Mouse (Mus musculus) WW6 (cell line): ENCODE measurements around the gene Anapc5.

ENCODE experiments used
- DNase-seq: peaks from one replicate; pipeline ENCODE4 v3.0.0-alpha.2; 2013; ENCODE audit warnings: low read depth, low spot score

Gene Anapc5

DNA sequence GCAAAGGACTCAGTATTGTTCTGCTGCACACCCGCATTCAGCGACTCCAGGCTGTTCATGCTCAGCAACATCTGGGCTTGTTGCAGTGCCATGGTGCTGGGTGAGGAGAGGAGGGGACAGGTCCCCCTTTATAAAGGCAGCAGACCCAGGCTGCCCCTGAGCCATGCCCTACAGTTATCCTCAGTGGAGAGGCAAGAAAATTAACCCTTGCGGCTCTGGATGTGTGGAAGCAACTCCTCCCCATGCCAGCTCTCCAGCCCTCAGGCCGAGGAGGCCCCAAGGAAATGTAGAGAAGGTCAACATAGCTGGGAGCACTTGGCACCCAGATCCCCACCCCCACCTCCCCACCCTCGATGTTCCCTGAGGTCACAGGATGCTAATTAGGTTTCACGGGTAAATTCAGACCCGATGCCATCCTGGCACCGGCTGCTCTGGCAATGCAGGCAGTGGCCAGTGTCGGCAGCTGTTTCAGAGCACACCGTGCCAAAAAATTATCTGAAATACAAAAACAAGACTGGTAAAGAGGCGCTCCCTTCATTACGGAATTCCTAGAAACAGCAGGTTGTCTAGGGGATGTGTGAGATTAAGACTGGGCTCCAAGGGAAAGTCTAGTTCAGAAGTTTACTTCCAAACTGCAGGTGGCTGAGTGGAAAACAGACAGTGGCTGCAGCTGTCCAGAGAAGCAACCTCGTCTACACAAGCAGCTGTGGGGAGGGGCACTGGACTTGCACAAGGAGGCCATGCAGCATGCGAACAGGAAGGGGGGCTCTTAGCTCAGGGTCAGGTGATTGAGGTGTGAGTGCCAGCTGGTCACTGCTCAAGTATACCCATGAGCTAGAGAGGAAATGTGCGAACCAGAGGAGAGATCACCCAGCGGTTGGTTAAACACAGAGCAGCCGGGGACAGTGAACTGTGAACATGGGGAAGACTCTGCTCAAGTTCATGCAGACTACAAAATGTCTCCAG lies 21.5 kb downstream of the Anapc5 start:
- no peak for DNase-seq

- no peak for DNase-seq
Observed at GRCm38 (mm10) chr5:122798557-122799378, 22.4 kb downstream of the Anapc5 start.

GRCm38 (mm10) chr5:122797866-122798265 lies 23.3 kb downstream of the Anapc5 start:
- no peak for DNase-seq

- DNase-seq = no peak
Observed at GRCm38 (mm10) chr5:122788696-122789095, 32.4 kb downstream of the Anapc5 start.

DNA sequence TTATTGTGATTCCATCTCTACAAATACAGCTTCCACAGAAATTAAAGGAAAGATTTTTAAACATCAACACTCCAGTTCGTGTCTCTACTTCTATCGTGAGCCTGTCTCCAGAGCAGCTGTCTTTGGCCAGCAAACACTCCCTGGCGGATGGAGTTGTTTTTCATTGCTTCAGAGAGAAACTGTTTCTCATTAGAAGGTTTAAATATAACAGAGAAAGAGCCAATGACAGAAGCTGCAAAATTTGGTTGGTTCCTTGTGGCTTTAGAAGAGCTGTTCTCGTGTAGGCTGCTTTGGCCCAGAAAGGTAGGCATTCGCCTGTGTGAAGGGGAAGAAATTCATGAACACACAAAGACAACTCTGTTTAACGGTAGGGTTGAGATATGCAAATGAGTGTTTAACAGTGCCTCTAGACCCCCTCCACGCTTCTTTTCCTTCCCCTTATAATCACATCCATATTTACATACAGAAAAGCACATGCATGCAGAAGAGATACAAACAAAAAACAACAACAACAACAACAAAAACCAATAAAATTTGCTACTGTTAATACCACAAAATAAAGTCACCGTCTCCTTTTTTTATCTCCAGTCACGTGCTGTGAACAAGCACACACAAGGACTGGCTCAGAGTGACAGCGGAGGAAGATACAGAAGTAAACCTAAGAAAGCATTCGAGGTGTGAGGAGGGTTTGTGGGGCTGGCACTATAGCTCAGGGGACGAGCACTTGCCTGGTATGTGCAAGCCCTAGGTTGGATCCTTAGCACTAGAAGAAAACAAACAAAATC lies 34.9 kb downstream of the Anapc5 start:
- DNase-seq = no peak

DNA sequence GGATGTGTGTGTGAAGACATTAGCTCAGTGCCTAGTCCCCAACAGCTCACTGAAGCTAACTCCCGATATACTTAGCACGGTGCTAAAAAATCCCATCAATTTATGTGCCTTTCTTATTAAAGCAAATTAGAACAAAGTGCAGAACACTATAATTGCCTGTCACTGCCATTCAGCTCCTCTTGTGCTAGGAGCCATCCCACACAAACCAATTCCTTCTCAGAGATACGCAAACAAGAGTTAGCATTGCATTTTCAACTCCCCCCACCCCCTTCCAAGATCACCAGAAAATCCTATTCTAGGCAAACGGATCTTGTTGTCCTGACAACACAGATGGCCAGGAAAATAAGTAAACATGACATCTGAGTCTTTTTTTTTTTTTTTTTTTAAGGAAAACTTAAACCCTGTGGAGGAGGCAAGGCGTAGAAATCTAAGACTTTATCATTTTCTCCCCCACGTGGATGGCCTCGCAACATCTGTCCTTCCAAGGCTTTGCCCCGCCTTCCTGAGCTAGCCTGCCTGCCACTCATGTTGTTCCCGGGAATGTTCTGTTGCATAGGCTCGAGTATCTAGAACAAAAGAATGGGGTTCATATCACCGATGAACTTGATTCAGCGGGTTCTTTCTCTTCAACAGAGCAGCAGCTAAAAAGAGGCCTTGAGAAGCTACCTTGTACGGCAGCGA lies 37.3 kb downstream of the Anapc5 start:
- DNase-seq = no peak

- DNase-seq = no peak
Observed at GRCm38 (mm10) chr5:122782066-122782465, 39.1 kb downstream of the Anapc5 start.

GRCm38 (mm10) chr5:122780791-122781432 lies 40.2 kb downstream of the Anapc5 start:
- DNase-seq = no peak

DNA sequence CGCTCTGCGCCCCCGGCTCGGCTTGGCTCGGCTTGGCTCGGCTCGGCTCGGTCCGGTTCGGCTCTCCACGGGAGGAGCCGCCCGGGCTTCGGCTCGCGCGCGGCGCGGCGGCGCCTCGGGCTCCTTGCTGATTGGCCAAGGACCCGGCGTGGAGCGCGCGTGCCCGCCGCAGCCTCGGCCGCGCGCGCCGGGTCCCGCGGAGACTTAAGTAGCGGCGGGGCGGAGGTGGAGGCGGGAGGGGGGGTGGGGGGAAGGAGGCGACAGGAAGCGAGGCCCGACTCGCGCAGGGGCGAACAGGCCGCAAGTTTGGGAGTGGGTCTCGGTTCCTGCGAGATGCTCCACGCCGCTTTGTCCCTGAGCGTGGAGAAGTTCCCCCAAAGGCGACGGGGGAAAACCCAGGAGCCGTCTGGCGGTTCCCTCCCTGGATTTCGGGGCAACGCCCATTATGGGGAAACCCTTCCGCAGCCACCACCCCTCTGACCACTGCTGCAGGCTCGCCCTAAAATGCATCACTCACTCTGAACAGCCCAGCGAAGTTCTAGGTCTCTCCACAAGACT lies 41.8 kb downstream of the Anapc5 start, which contains the start of gene Camkk2:
Gene Camkk2 (minus strand): TSS at position 133 of the 558 bp plus-strand sequence.
- no peak for DNase-seq

GRCm38 (mm10) chr5:122778231-122779226 lies 42.6 kb downstream of the Anapc5 start:
- no peak for DNase-seq

DNA sequence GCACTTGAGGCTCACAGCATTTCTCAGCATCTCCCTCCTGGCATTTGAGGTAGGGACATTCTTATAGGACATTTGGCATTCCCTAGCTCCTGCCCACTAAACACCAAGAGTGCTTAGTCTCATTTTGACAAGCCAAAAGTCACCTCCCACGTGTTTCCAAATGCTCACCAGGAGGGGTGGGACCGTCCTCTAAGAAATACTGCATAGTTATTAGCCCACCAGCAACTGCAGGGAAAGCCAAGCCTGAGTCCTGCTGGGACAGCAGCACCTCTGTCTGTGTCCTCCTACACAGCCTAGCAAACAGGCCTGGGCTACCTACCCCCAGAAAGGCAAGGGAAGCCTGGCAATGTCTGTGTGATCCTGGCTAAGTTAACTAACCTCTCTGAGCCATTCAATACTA lies 43.8 kb downstream of the Anapc5 start:
- no peak for DNase-seq

DNA sequence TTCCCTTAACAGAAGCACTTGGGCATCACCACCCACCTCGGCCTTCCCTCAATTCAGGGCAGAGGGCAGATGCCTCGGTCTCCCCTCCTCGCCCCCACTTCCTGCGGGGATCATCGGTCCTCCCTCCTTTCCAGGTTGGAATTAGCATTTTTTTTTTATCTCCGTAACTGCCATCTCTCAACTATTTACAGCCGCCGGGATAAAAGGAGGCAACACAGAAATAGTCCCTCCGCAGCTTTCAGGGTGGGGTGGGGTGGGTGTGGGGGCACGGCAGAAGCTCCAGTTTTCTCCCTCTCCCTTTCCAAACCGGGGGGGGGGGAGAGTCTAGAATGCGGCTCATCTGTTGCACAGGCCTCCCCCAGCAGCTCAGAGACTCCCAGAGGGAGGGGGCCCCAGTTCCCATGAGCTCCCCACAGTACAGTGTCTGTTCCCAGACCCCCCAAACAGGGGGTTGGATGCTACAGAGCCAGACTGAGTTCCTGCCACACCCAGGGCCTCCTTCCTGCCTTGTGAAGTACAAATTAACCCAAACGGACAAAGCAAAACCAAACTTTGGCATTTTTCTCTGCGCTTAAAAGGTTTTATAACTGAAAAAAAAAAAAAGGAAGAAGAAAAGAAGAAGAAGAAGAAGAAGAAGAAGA lies 45.4 kb downstream of the Anapc5 start:
- no peak for DNase-seq

GRCm38 (mm10) chr5:122774743-122775611 lies 46.2 kb downstream of the Anapc5 start:
- DNase-seq = no peak

- no peak for DNase-seq
Observed at GRCm38 (mm10) chr5:122773756-122774155, 47.4 kb downstream of the Anapc5 start.

- no peak for DNase-seq
Observed at GRCm38 (mm10) chr5:122771428-122771827, 49.7 kb downstream of the Anapc5 start.

DNA sequence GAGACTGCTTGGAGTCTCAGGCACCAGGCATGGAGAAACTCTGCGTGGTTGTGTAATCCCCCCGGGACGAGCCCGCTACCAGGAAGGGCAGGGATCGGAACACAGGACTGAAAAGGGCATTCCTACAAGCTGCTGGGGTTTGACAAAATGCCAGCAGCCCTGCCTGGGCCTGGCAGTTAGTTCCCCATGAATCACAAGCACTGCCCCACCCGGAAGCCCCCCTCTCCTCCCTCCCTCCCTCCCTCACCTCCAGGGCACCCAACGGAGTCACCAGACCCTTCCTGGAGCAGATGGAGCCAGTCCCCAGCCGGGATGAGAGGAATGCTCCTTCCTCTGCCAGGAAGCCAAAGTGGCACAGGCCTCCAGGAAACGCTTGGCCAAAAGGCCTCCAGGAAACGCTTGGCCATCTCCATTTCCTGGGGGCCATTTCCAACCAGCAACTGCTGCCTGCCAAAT lies 50.3 kb downstream of the Anapc5 start:
- DNase-seq = no peak

GRCm38 (mm10) chr5:122770304-122770703 lies 50.8 kb downstream of the Anapc5 start:
- DNase-seq = no peak
